Mouse (Mus musculus): ENCODE data around the gene Lgalsl. TPM values are rescaled to one million over a fixed set of nuclear protein-coding genes. Genes with fewer than 3 reads are reported as not detected.
A peak's percentile ranks its signal among the peaks of the same experiment; 100 is the strongest.

The Lgalsl gene
- total RNA-seq, 2 experiments from 2014 or later: 80.7 to 86.3 TPM

- no peak for TF ChIP-seq CTCF (IDR thresholded peaks at IDR 0.05)
- no peak overlapping the region for H3K27ac ChIP-seq
- H3K4me3 ChIP-seq: no peak overlapping the region
- no peak for DNase-seq (ENCODE audit: extremely low spot score in 1 of 2, low spot score in 2 of 2)
- intact Hi-C loops (cut with DNase I): no loop called here
Observed at GRCm38 (mm10) chr11:20821351-20821750, 9.5 kb downstream of the Lgalsl start.

- intact Hi-C loops (cut with DNase I): no loop called here
- no peak for DNase-seq (ENCODE audit: extremely low spot score in 1 of 2, low spot score in 2 of 2)
- Histone ChIP-seq H3K27ac (no peak overlapping the region), H3K4me3 (no peak overlapping the region)
- no peak for TF ChIP-seq CTCF (IDR thresholded peaks at IDR 0.05)
Observed at GRCm38 (mm10) chr11:20813901-20814523, 16.8 kb downstream of the Lgalsl start.

- TF ChIP-seq CTCF (IDR thresholded peaks at IDR 0.05): no peak
- Histone ChIP-seq H3K27ac (no peak overlapping the region), H3K4me3 (no peak overlapping the region)
- intact Hi-C loops (cut with DNase I): no loop called here
- no peak for DNase-seq (ENCODE audit: extremely low spot score in 1 of 2, low spot score in 2 of 2)
Observed at GRCm38 (mm10) chr11:20812153-20812887, 18.5 kb downstream of the Lgalsl start.

- intact Hi-C loops (cut with DNase I): no loop called here
- DNase-seq (ENCODE audit: extremely low spot score in 1 of 2, low spot score in 2 of 2): no peak
Observed at GRCm38 (mm10) chr11:20806659-20807058, 24.2 kb downstream of the Lgalsl start.

GRCm38 (mm10) chr11:20805604-20806249, 25.1 kb downstream of the Lgalsl start:
- H3K4me3 ChIP-seq: no peak overlapping the region
- intact Hi-C loops (cut with DNase I): no loop called here
- no peak for TF ChIP-seq CTCF (IDR thresholded peaks at IDR 0.05)

More at GRCm38 (mm10) chr11:20806659-20807058, 24.2 kb downstream of the Lgalsl start:
- H3K4me3 ChIP-seq: no peak overlapping the region
- no peak for TF ChIP-seq CTCF (IDR thresholded peaks at IDR 0.05)
- no peak overlapping the region for H3K27ac ChIP-seq

GRCm38 (mm10) chr11:20804416-20804815, 26.4 kb downstream of the Lgalsl start:
- Histone ChIP-seq H3K4me3 (no peak overlapping the region), H3K27ac (no peak overlapping the region)
- no peak for DNase-seq (ENCODE audit: extremely low spot score in 1 of 2, low spot score in 2 of 2)
- intact Hi-C loops (cut with DNase I): no loop called here
- no peak for TF ChIP-seq CTCF (IDR thresholded peaks at IDR 0.05)

More at GRCm38 (mm10) chr11:20805604-20806249, 25.1 kb downstream of the Lgalsl start:
- no peak overlapping the region for H3K27ac ChIP-seq
- no peak for DNase-seq (ENCODE audit: extremely low spot score in 1 of 2, low spot score in 2 of 2)

GRCm38 (mm10) chr11:20800277-20801092, 30.4 kb downstream of the Lgalsl start:
- intact Hi-C loops (cut with DNase I): no loop called here
- DNase-seq (ENCODE audit: extremely low spot score in 1 of 2, low spot score in 2 of 2): no peak
- H3K27ac ChIP-seq: no peak overlapping the region

GRCm38 (mm10) chr11:20797841-20798240, 33.0 kb downstream of the Lgalsl start:
- TF ChIP-seq CTCF (IDR thresholded peaks at IDR 0.05): no peak
- intact Hi-C loops (cut with DNase I): loop anchor here (10.0 kb wide), 1 partner anchor 657 kb away; no protein-coding TSS in a partner anchor
- no peak overlapping the region for H3K27ac ChIP-seq
- H3K4me3 ChIP-seq: no peak overlapping the region
- no peak for DNase-seq (ENCODE audit: extremely low spot score in 1 of 2, low spot score in 2 of 2)

More at GRCm38 (mm10) chr11:20800277-20801092, 30.4 kb downstream of the Lgalsl start:
- no peak for TF ChIP-seq CTCF (IDR thresholded peaks at IDR 0.05)
- H3K4me3 ChIP-seq: no peak overlapping the region

- TF ChIP-seq CTCF (IDR thresholded peaks at IDR 0.05): no peak
- intact Hi-C loops (cut with DNase I): loop anchor here (10.0 kb wide), 1 partner anchor 659 kb away; no protein-coding TSS in a partner anchor
- Histone ChIP-seq H3K27ac (no peak overlapping the region), H3K4me3 (no peak overlapping the region)
- DNase-seq (ENCODE audit: extremely low spot score in 1 of 2, low spot score in 2 of 2): no peak
Observed at GRCm38 (mm10) chr11:20795466-20795865, 35.4 kb downstream of the Lgalsl start.

GRCm38 (mm10) chr11:20794913-20795254, 36.0 kb downstream of the Lgalsl start:
- no peak for TF ChIP-seq CTCF (IDR thresholded peaks at IDR 0.05)
- Histone ChIP-seq H3K4me3 (no peak overlapping the region), H3K27ac (no peak overlapping the region)
- no peak for DNase-seq (ENCODE audit: extremely low spot score in 1 of 2, low spot score in 2 of 2)
- intact Hi-C loops (cut with DNase I): loop anchor here (1.0 to 10.0 kb wide), 4 partner anchors 95 to 660 kb away; no protein-coding TSS in a partner anchor

GRCm38 (mm10) chr11:20794196-20794912, 36.5 kb downstream of the Lgalsl start:
- H3K27ac ChIP-seq: no peak overlapping the region

More at GRCm38 (mm10) chr11:20794196-20794912, 36.5 kb downstream of the Lgalsl start:
- intact Hi-C loops (cut with DNase I): loop anchor here (1.0 to 10.0 kb wide), 4 partner anchors 96 to 660 kb away; no protein-coding TSS in a partner anchor
- DNase-seq (ENCODE audit: extremely low spot score in 1 of 2, low spot score in 2 of 2): peak; percentile 82 to 88
- TF ChIP-seq CTCF (IDR thresholded peaks at IDR 0.05): peak; percentile 72
- no peak overlapping the region for H3K4me3 ChIP-seq

Data from left cerebral cortex, adult 2 months (tissue).